Mouse (Mus musculus) stomach, postnatal 0 days (tissue): ENCODE measurements at regions not wholly inside any gene's neighbourhood (a gene's known extent, or its start where the extent isn't known, plus 50 kb on each side); places are given as distances from the start of the nearest gene placed in this dataset.

Experiments
- CTCF ChIP-seq: IDR thresholded peaks from 2 replicates; pipeline ENCODE4 v1.5.1; 2016; ENCODE audit warnings: antibody characterized with exemption, low read depth, mild to moderate bottlenecking, moderate library complexity
- EP300 ChIP-seq: optimal IDR thresholded peaks from 2 replicates; pipeline ENCODE3; 2016; ENCODE audit warnings: antibody characterized with exemption

- TF ChIP-seq EP300 (no peak), CTCF (no peak)
Observed at GRCm38 (mm10) chr1:174988590-174988989, 67.0 kb upstream of the Grem2 start.
